Mouse (Mus musculus) C2C12 (cell line): Measurements from ENCODE around the gene S1pr4.
A peak's percentile ranks its signal among the peaks of the same experiment; 100 is the strongest.

Experiments
- CTCF ChIP-seq: IDR thresholded peaks from one replicate; pipeline ENCODE4 v1.5.1; 2011; ENCODE audit not compliant: control insufficient read depth, insufficient read depth, insufficient read length
- MAX ChIP-seq: IDR thresholded peaks from one replicate; pipeline ENCODE4 v1.6.1; 2011; ENCODE audit warnings: mild to moderate bottlenecking, control low read depth
- USF1 ChIP-seq: IDR thresholded peaks from one replicate; pipeline ENCODE4 v1.6.1; 2011; ENCODE audit warnings: low read depth, mild to moderate bottlenecking, control low read depth, moderate library complexity

- TF ChIP-seq CTCF (peak; percentile 17), USF1 (no peak), MAX (no peak)
Observed at GRCm38 (mm10) chr10:81518546-81518945, 18.6 kb upstream of the S1pr4 start.
